Mouse (Mus musculus) MEL (cell line): ENCODE measurements around the gene H1fx.

Source experiments
- BHLHE40 ChIP-seq: IDR thresholded peaks from 2 replicates; pipeline ENCODE4 v1.6.1; 2012; ENCODE audit warnings: low read depth, mild to moderate bottlenecking, inconsistent platforms, low read length, improper control_type of control experiment, borderline replicate concordance
- CTCF ChIP-seq, 3 experiments: IDR thresholded peaks in 2 of 3; conservative IDR thresholded peaks in 1 of 3; 2 replicates each; pipeline ENCODE4 v1.5.1; 2011 to 2012; ENCODE audit warnings: low read length in 3 of 3, low read depth in 2 of 3, mild to moderate bottlenecking in 2 of 3, improper control_type of control experiment in 1 of 3, inconsistent platforms in 1 of 3, mixed read lengths in 1 of 3, moderate library complexity in 1 of 3; ENCODE audit not compliant: control insufficient read depth in 1 of 3, insufficient read depth in 1 of 3, poor library complexity in 1 of 3, severe bottlenecking in 1 of 3
- E2F4 ChIP-seq: IDR thresholded peaks from 2 replicates; pipeline ENCODE4 v1.6.1; 2011; ENCODE audit warnings: low read depth, low read length, improper control_type of control experiment, borderline replicate concordance
- EP300 ChIP-seq, 2 experiments: IDR thresholded peaks; 2 replicates each; pipeline ENCODE4 v1.6.1; 2011; ENCODE audit warnings: improper control_type of control experiment in 2 of 2, low read length in 2 of 2, low read depth in 1 of 2, mild to moderate bottlenecking in 1 of 2
- GATA1 ChIP-seq: IDR thresholded peaks from 2 replicates; pipeline ENCODE4 v1.6.1; 2011; ENCODE audit warnings: low read depth, low read length, improper control_type of control experiment
- KAT2A ChIP-seq: conservative IDR thresholded peaks from 2 replicates; pipeline ENCODE4 v1.6.1; 2012; ENCODE audit warnings: low read depth, low read length, improper control_type of control experiment, inconsistent platforms
- POLR2A ChIP-seq, 2 experiments: IDR thresholded peaks; 2 replicates each; pipeline ENCODE4 v1.6.1; 2011 to 2012; ENCODE audit warnings: low read length in 2 of 2, mild to moderate bottlenecking in 2 of 2, control low read depth in 1 of 2, improper control_type of control experiment in 1 of 2, low read depth in 1 of 2, moderate library complexity in 1 of 2; ENCODE audit not compliant: control insufficient read depth in 1 of 2, insufficient read depth in 1 of 2, poor library complexity in 1 of 2
- SMC3 ChIP-seq: IDR thresholded peaks from 2 replicates; pipeline ENCODE4 v1.6.1; 2011; ENCODE audit warnings: low read depth, low read length, improper control_type of control experiment
- TAL1 ChIP-seq: IDR thresholded peaks from 2 replicates; pipeline ENCODE4 v1.6.1; 2012; ENCODE audit warnings: mild to moderate bottlenecking, inconsistent platforms, low read length, moderate library complexity, mixed read lengths
- TCF12 ChIP-seq: IDR thresholded peaks from 2 replicates; pipeline ENCODE4 v1.6.1; 2014; ENCODE audit warnings: low read depth, mild to moderate bottlenecking, inconsistent platforms, low read length, improper control_type of control experiment, moderate library complexity
- USF1 ChIP-seq: IDR thresholded peaks from 2 replicates; pipeline ENCODE4 v1.6.1; 2014; ENCODE audit warnings: low read depth, mild to moderate bottlenecking, inconsistent platforms, low read length, improper control_type of control experiment, moderate library complexity
- ZMIZ1 ChIP-seq: IDR thresholded peaks from 2 replicates; pipeline ENCODE4 v1.6.1; 2012; ENCODE audit warnings: low read depth, mild to moderate bottlenecking, inconsistent platforms, low read length, improper control_type of control experiment, moderate library complexity

- TF ChIP-seq POLR2A (IDR thresholded peaks at IDR 0.05; ENCODE audit: control insufficient read depth in 1 of 2, insufficient read depth in 1 of 2, low read depth in 1 of 2, low read length in 2 of 2, poor library complexity in 1 of 2) (no peak), CTCF (IDR thresholded peaks at IDR 0.05 in 2 of 3, conservative IDR thresholded peaks at IDR 0.05 in 1 of 3; ENCODE audit: control insufficient read depth in 1 of 3, insufficient read depth in 1 of 3, low read depth in 2 of 3, low read length in 3 of 3, poor library complexity in 1 of 3, severe bottlenecking in 1 of 3) (no peak), SMC3 (no peak), EP300 (IDR thresholded peaks at IDR 0.05; ENCODE audit: low read depth in 1 of 2, low read length in 2 of 2) (no peak), USF1 (no peak), GATA1 (no peak), E2F4 (no peak), BHLHE40 (no peak), KAT2A (no peak), ZMIZ1 (no peak), TCF12 (no peak), TAL1 (no peak)
Measured at GRCm38 (mm10) chr6:88013456-88013855, 32.0 kb upstream of the H1fx start.
